Mouse (Mus musculus) limb, embryonic 14.5 days (tissue): Measurements from ENCODE around the gene Sympk. TPM values are rescaled to one million over a fixed set of nuclear protein-coding genes. Genes with fewer than 3 reads are reported as not detected.

ENCODE experiments used
- ATAC-seq: fragments of 200-750 bp; cut with Nextera tagmentation; 2 replicates; pipeline ENCODE4 v1.8.0; 2017; ENCODE audit warnings: low read depth, moderate number of reproducible peaks, moderate TSS enrichment; ENCODE audit not compliant: low FRiP score
- DNase-seq: peaks from one replicate; pipeline ENCODE4 v3.0.0-alpha.2; 2015; ENCODE audit warnings: low spot score
- H3K27ac ChIP-seq: fragments of 300-500 bp; sonication (generic); replicated peaks from 2 replicates; pipeline ENCODE4 v1.5.1; 2014; ENCODE audit warnings: low read depth, mild to moderate bottlenecking, low read length, moderate library complexity, mixed read lengths
- H3K27me3 ChIP-seq: fragments of 300-500 bp; sonication (generic); 2 replicates; pipeline ENCODE4 v1.6.1; 2014; ENCODE audit warnings: low read length, mixed read lengths; ENCODE audit not compliant: control insufficient read depth, insufficient read depth
- H3K36me3 ChIP-seq: fragments of 300-500 bp; sonication (generic); 2 replicates; pipeline ENCODE4 v1.6.1; 2014; ENCODE audit warnings: mild to moderate bottlenecking, low read length, moderate library complexity, mixed read lengths; ENCODE audit not compliant: control insufficient read depth, insufficient read depth
- H3K4me1 ChIP-seq: fragments of 300-500 bp; sonication (generic); 2 replicates; pipeline ENCODE4 v1.6.1; 2014; ENCODE audit warnings: antibody characterized with exemption, low read length, mixed read lengths; ENCODE audit not compliant: control insufficient read depth, insufficient read depth
- H3K4me2 ChIP-seq: fragments of 300-500 bp; sonication (generic); replicated peaks from 2 replicates; pipeline ENCODE4 v1.6.1; 2014; ENCODE audit warnings: low read depth, mild to moderate bottlenecking, low read length, moderate library complexity; ENCODE audit not compliant: severe bottlenecking
- H3K4me3 ChIP-seq: fragments of 300-500 bp; sonication (generic); replicated peaks from 2 replicates; pipeline ENCODE4 v1.5.1; 2014; ENCODE audit warnings: low read length
- H3K9ac ChIP-seq: fragments of 300-500 bp; sonication (generic); 2 replicates; pipeline ENCODE4 v1.6.1; 2014; ENCODE audit warnings: mild to moderate bottlenecking, low read depth, low read length, moderate library complexity; ENCODE audit not compliant: severe bottlenecking
- H3K9me3 ChIP-seq: fragments of 300-500 bp; sonication (generic); 2 replicates; pipeline ENCODE4 v1.6.1; 2016; ENCODE audit warnings: low read length; ENCODE audit not compliant: control insufficient read depth
- POLR2A ChIP-seq: fragments of 200-500 bp; IDR thresholded peaks from 2 replicates; pipeline ENCODE4 v1.8.0; 2012; ENCODE audit warnings: inconsistent platforms, mild to moderate bottlenecking, moderate library complexity, borderline replicate concordance; ENCODE audit not compliant: insufficient read depth, insufficient read length; ENCODE audit errors: extremely low read depth
- WGBS: fragments of 180-500 bp; shearing (Covaris S2); extraction: QIAGEN DNeasy Blood & Tissue Kit; methylation state at CpG from one replicate; pipeline ENCODE4 v1.1.7; 2014; 5-methylcytosine and 5-hydroxymethylcytosine counted together
- polyA plus RNA-seq, 2 experiments: library from polyadenylated mRNA; depleted of rRNA in 1 of 2; stranded (reverse) in 1 of 2; unstranded in 1 of 2; fragments of >200 nt; fragmentation: Nextera tagmentation in 1 of 2; extraction: Ambion mirVana in 1 of 2; gene quantifications; 2 replicates each; pipeline versions ENCODE4 v1.2.1 to v1.2.3; 2012 to 2014

The Sympk gene
- polyA plus RNA-seq, 2 experiments, result 23.0 to 97.0 TPM

- ATAC-seq, result no peak
Measured at GRCm38 (mm10) chr7:18988780-18989179, 35.4 kb upstream of the Sympk start.

DNA sequence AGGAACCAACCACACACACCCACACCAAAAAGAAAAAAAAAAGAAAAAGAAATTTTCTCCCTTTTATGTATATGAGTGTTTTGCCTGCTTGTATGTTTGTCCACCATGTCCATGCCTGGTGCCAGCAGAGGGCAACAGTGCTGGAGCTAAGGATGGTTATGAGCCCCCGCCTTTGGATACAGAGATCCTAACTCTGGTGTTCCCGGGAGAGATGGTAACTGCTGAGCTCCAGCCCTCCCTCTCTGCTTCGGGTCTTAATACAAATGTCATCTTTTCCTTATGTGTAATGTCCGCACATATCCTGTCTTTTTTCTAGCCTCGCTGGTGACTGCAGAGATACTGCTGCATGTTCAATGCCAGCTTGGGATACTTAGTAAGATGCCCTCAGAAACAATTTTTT, 34.2 kb upstream of the Sympk start:
- H3K27me3 ChIP-seq, result peaks cover 16% of the 10 kb centered on the region
- H3K36me3 ChIP-seq, result no peaks in the 10 kb centered on the region
- TF ChIP-seq POLR2A, result no peak
- no peaks in the 10 kb centered on the region for H3K9me3 ChIP-seq
- ATAC-seq, result no peak
- H3K27ac ChIP-seq, result peak overlapping the region; percentile 73
- H3K4me2 ChIP-seq, result peak overlapping the region; percentile 86
- 0 out of 2 replicates have a peak overlapping the region, but pooled peaks have one; percentile 12 for H3K9ac ChIP-seq
- H3K4me3 ChIP-seq, result peak overlapping the region; percentile 49
- no peak for DNase-seq
- WGBS, result 8% methylated on average over 5 of the region's 5 CpGs
- peaks cover 10% of the 10 kb centered on the region for H3K4me1 ChIP-seq

More at GRCm38 (mm10) chr7:18988780-18989179, 35.4 kb upstream of the Sympk start:
- H3K27ac ChIP-seq, result no peak overlapping the region
- DNase-seq, result no peak
- no peak overlapping the region for H3K4me3 ChIP-seq
- no peak overlapping the region for H3K4me2 ChIP-seq
- peaks cover 10% of the 10 kb centered on the region for H3K4me1 ChIP-seq
- WGBS, result 73% methylated on average over 6 of the region's 6 CpGs
- peaks cover 16% of the 10 kb centered on the region for H3K27me3 ChIP-seq
- H3K9ac ChIP-seq, result no peak overlapping the region
- no peaks in the 10 kb centered on the region for H3K9me3 ChIP-seq
- no peak for TF ChIP-seq POLR2A
- H3K36me3 ChIP-seq, result no peaks in the 10 kb centered on the region

GRCm38 (mm10) chr7:18990601-18991295, 33.4 kb upstream of the Sympk start, which contains the start of gene Mypop:
Mypop (plus strand) TSS chr7:18991245.
- H3K4me3 ChIP-seq, result peak within 1 kb of the TSS; percentile 49
- TF ChIP-seq POLR2A, result peak; percentile 70; the same call in 1 of the 2 replicates
- peak; percentile 100 for DNase-seq
- peak within 1 kb of the TSS; percentile 73 for H3K27ac ChIP-seq
- H3K4me1 ChIP-seq, result peaks cover 10% of the 10 kb centered on the region
- H3K27me3 ChIP-seq, result peaks cover 16% of the 10 kb centered on the region
- peak; percentile 97 for ATAC-seq
- peak within 1 kb of the TSS; percentile 86 for H3K4me2 ChIP-seq
- H3K9ac ChIP-seq, result peak within 1 kb of the TSS; percentile 50
- WGBS, result under 1% methylated on average over 34 of the region's 37 CpGs
- H3K9me3 ChIP-seq, result no peaks in the 10 kb centered on the region
- no peaks in the 10 kb centered on the region; the same call in 1 of the 2 replicates for H3K36me3 ChIP-seq

DNA sequence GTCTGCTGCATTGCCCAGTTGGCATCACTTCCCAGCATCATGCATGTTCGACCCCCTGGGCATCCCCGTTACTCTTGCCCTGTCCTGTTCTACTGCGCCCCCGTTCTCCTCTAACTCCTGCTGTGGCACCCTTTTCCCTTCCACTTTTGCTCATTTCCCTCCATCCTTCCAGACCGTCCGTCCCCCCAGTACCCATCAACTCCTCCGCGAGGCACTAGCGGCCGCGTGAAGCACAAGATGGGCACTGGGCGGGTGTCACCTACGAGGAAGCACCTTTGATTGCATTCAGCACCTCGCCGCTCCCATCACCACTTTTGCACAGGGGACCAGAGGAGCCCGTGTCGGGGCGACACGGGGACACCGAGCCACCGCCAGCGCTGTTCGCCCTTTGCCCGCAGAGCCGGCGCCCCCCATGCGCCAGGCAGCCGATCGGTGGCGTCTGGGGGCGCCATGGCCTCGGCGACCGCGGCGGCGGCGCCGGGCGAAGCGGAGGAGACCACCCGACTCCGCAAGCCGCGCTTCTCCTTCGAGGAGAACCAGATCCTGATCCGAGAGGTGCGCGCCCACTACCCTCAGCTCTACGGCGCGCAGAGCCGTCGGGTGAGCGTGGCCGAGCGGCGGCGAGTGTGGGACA, 32.4 kb upstream of the Sympk start:
- peaks cover 10% of the 10 kb centered on the region for H3K4me1 ChIP-seq
- under 1% methylated on average over 52 of the region's 59 CpGs for WGBS
- H3K4me2 ChIP-seq, result peak overlapping the region; percentile 86
- H3K27ac ChIP-seq, result no peak overlapping the region
- peak overlapping the region; percentile 49 for H3K4me3 ChIP-seq
- no peaks in the 10 kb centered on the region; the same call in 1 of the 2 replicates for H3K36me3 ChIP-seq
- peaks cover 16% of the 10 kb centered on the region for H3K27me3 ChIP-seq
- no peak for TF ChIP-seq POLR2A
- DNase-seq (no peak), ATAC-seq (no peak)
- H3K9ac ChIP-seq, result peak overlapping the region; percentile 50
- no peaks in the 10 kb centered on the region for H3K9me3 ChIP-seq

DNA sequence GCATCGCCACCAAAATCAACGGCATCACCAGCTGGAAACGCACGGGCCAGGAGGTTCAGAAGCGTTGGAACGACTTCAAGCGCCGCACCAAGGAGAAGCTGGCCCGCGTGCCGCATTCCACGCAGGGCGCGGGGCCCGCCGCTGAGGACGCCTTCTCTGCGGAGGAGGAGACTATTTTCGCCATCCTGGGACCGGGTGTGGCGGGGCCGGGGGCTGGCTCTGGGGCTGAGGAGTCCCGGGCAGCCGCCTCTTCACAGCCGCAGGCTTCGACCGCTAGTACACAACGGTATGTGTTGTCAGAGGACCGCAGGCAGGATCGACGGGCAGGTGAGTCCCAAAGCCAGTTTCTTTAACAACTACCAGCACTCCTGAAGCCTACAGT, 31.9 kb upstream of the Sympk start:
- no peak for ATAC-seq
- Histone ChIP-seq H3K9ac (peak overlapping the region; percentile 50), H3K4me1 (peaks cover 10% of the 10 kb centered on the region), H3K27ac (no peak overlapping the region), H3K36me3 (no peaks in the 10 kb centered on the region; the same call in 1 of the 2 replicates), H3K27me3 (peaks cover 16% of the 10 kb centered on the region), H3K4me3 (peak overlapping the region; percentile 49), H3K4me2 (peak overlapping the region; percentile 86), H3K9me3 (no peaks in the 10 kb centered on the region)
- WGBS, result 2% methylated on average over 31 of the region's 31 CpGs
- TF ChIP-seq POLR2A, result no peak
- no peak for DNase-seq
